Mouse (Mus musculus) liver, adult 2 months (tissue): ENCODE data around the gene Nmur2.

ENCODE experiments used
- CTCF ChIP-seq: fragments of 200-500 bp; IDR thresholded peaks from 2 replicates; pipeline ENCODE4 v1.5.1; 2011; ENCODE audit warnings: low read depth, low read length, control low read depth
- POLR2A ChIP-seq: fragments of 200-500 bp; IDR thresholded peaks from 2 replicates; pipeline ENCODE4 v1.6.1; 2011; ENCODE audit warnings: low read length, control low read depth; ENCODE audit not compliant: insufficient read depth; ENCODE audit errors: extremely low read depth

DNA sequence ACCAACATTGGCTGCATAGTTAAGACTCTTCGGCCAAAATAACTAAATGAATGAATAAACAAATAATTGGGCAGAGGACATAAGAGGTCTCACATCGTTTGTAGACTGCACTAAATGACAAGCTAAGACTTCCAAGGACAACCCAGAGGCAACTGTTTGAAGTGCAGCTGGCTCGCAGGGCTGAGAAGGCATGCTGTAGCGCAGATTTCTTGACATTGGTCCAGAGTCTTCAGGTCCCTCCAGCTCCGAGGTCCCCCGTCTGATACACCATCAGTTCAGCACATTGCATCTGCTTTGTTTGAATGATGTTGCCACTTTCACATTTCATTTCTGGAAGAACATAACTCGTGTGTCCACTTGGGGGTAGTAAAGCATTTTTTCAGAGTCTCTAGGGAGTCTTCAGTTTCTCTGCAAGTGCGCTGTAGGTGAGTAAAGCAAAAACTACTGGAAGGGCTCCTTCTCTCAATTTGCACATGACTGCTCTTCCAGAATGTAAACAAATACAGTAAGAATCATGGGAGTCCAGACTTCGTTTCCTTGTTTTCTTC is 27.2 kb downstream of the Nmur2 start:
- TF ChIP-seq CTCF (no peak), POLR2A (no peak)
